Mouse (Mus musculus) brain, embryonic 14.5 days (tissue): ENCODE data around the gene Atxn2.

Source experiments
- CTCF ChIP-seq: fragments of 200-500 bp; IDR thresholded peaks from 2 replicates; pipeline ENCODE4 v1.5.1; 2012; ENCODE audit warnings: inconsistent platforms, mild to moderate bottlenecking, moderate library complexity, borderline replicate concordance; ENCODE audit not compliant: insufficient read depth, insufficient read length; ENCODE audit errors: extremely low read depth
- POLR2A ChIP-seq: fragments of 200-500 bp; IDR thresholded peaks from 2 replicates; pipeline ENCODE4 v1.6.1; 2012; ENCODE audit warnings: mild to moderate bottlenecking, inconsistent platforms, borderline replicate concordance; ENCODE audit not compliant: poor library complexity, insufficient read depth, insufficient read length, severe bottlenecking; ENCODE audit errors: extremely low read depth

- TF ChIP-seq CTCF = no peak
- TF ChIP-seq POLR2A = no peak
These were observed 743 bp downstream of the Atxn2 start for GRCm38 (mm10) chr5:121711928-121712231.
